Mouse (Mus musculus) Patski (cell line): ENCODE data around the gene Mphosph9. TPM values are rescaled to one million over a fixed set of nuclear protein-coding genes. Genes with fewer than 3 reads are reported as not detected.
"Not testable (repeated sequence)": the region's sequence is repeated elsewhere in the genome, so short reads cannot be mapped to it uniquely, and the experiment has no call there.

ENCODE experiments used
- ATAC-seq: fragments of 100-300 bp; one replicate; pipeline ENCODE4 v1.8.0; 2021
- CTCF ChIA-PET: fragments of 350-600 bp; sonication (Branson Sonifier 250); formaldehyde crosslinking; loops from one replicate; lab custom pipeline; 2022; ENCODE audit warnings: inconsistent platforms; lab: Charles Lee
- POLR2A ChIA-PET: fragments of 350-600 bp; sonication (Branson Sonifier 250); formaldehyde crosslinking; loops from one replicate; lab custom pipeline; 2022; ENCODE audit warnings: antibody characterized with exemption, inconsistent platforms; lab: Charles Lee
- DNase-seq: peaks from one replicate; pipeline ENCODE4 v3.0.0-alpha.2; 2011; ENCODE audit warnings: low read depth, low spot score
- H3K27me3 ChIP-seq: fragments of 371-371 bp; one replicate; pipeline ENCODE4 v1.5.1; 2021
- CTCF ChIP-seq: fragments of 100-300 bp; IDR thresholded peaks from one replicate; pipeline ENCODE4 v1.5.1; 2021
- in situ Hi-C: fragments of 300-500 bp; cut with MboI; formaldehyde crosslinking; loops from 3 replicates; pipeline ENCODE4 v1.11.1; 2018; ENCODE audit warnings: low pct_unique_long_range_greater_than_20kb, mixed read lengths
- polyA plus RNA-seq: library from polyadenylated mRNA; unstranded; gene quantifications from one replicate; pipeline ENCODE4 v1.2.3, GENCODE M21; 2021

Mphosph9 gene
- polyA plus RNA-seq, 1 experiment from 2014 or later = 14.0 TPM

- no peaks in the 10 kb centered on the region for H3K27me3 ChIP-seq
- in situ Hi-C loops = loop anchor here (10.0 kb wide), 1 partner anchor 69 kb away; no protein-coding TSS in a partner anchor
- DNase-seq (no peak), ATAC-seq (no peak)
- ChIA-PET CTCF (no interaction called here), POLR2A (no interaction called here)
- no peak for TF ChIP-seq CTCF
Observed at GRCm38 (mm10) chr5:124315498-124315897, 12.3 kb downstream of the Mphosph9 start.

GRCm38 (mm10) chr5:124310091-124310490 is 17.7 kb downstream of the Mphosph9 start:
- POLR2A ChIA-PET = no interaction called here
- no peaks in the 10 kb centered on the region for H3K27me3 ChIP-seq
- ATAC-seq (no peak), DNase-seq (no peak)
- CTCF ChIA-PET = no interaction called here
- no peak for TF ChIP-seq CTCF
- in situ Hi-C loops = loop anchor here (10.0 kb wide), 1 partner anchor 75 kb away; no protein-coding TSS in a partner anchor

- POLR2A ChIA-PET = interaction anchor here (0.7 kb wide), 1 partner anchor 124 kb away, joined by 3 read pairs; no protein-coding TSS in a partner anchor
Observed at GRCm38 (mm10) chr5:124309155-124309554, 18.6 kb downstream of the Mphosph9 start.

GRCm38 (mm10) chr5:124302853-124303252 is 24.9 kb downstream of the Mphosph9 start:
- not testable (repeated sequence) for ATAC-seq
- DNase-seq = peak; percentile 19
- POLR2A ChIA-PET = interaction anchor here (0.7 kb wide), 1 partner anchor 122 kb away, joined by 3 read pairs; no protein-coding TSS in a partner anchor

More at GRCm38 (mm10) chr5:124309155-124309554, 18.6 kb downstream of the Mphosph9 start:
- ATAC-seq (no peak), DNase-seq (no peak)
- H3K27me3 ChIP-seq = no peaks in the 10 kb centered on the region
- CTCF ChIA-PET = interaction anchor here (0.7 kb wide), 1 partner anchor 10 kb away, joined by 3 read pairs; no protein-coding TSS in a partner anchor
- no peak for TF ChIP-seq CTCF
- in situ Hi-C loops = no loop called here

GRCm38 (mm10) chr5:124300132-124300531 is 27.6 kb downstream of the Mphosph9 start:
- DNase-seq (no peak), ATAC-seq (no peak)
- ChIA-PET POLR2A (no interaction called here), CTCF (interaction anchor here (1.0 to 2.8 kb wide), 5 partner anchors 14 to 155 kb away, joined by 3 to 14 read pairs (median 5); partner anchors contain the start of genes 2810006K23Rik and Mphosph9)
- no peak for TF ChIP-seq CTCF
- no peaks in the 10 kb centered on the region for H3K27me3 ChIP-seq
- in situ Hi-C loops = no loop called here

More at GRCm38 (mm10) chr5:124302853-124303252, 24.9 kb downstream of the Mphosph9 start:
- in situ Hi-C loops, H3K27me3 ChIP-seq: not testable (repeated sequence)
- CTCF ChIA-PET = interaction anchor here (1.0 to 1.2 kb wide), 2 partner anchors 9 to 19 kb away, joined by 3 to 4 read pairs; no protein-coding TSS in a partner anchor

GRCm38 (mm10) chr5:124299307-124299706 is 28.5 kb downstream of the Mphosph9 start:
- ChIA-PET POLR2A (interaction anchor here (0.8 kb wide), 1 partner anchor 21 kb away, joined by 3 read pairs; no protein-coding TSS in a partner anchor), CTCF (interaction anchor here (0.7 to 2.8 kb wide), 7 partner anchors 9 to 137 kb away, joined by 3 to 14 read pairs (median 3); partner anchors contain the start of genes 2810006K23Rik and Mphosph9)
- ATAC-seq, DNase-seq, H3K27me3 ChIP-seq, in situ Hi-C loops: not testable (repeated sequence)
- TF ChIP-seq CTCF = peak; percentile 76

GRCm38 (mm10) chr5:124296475-124296874 is 31.3 kb downstream of the Mphosph9 start:
- DNase-seq = no peak
- CTCF ChIA-PET = interaction anchor here (1.1 to 1.4 kb wide), 3 partner anchors 10 to 185 kb away, joined by 3 to 7 read pairs (median 4); no protein-coding TSS in a partner anchor
- in situ Hi-C loops = no loop called here
- no peaks in the 10 kb centered on the region for H3K27me3 ChIP-seq
- POLR2A ChIA-PET = no interaction called here
- TF ChIP-seq CTCF = no peak
- ATAC-seq = no peak

GRCm38 (mm10) chr5:124293967-124294366 is 33.8 kb downstream of the Mphosph9 start:
- ATAC-seq (no peak), DNase-seq (no peak)
- CTCF ChIA-PET = interaction anchor here (1.2 to 1.8 kb wide), 2 partner anchors 9 to 131 kb away, joined by 3 to 6 read pairs; no protein-coding TSS in a partner anchor
- POLR2A ChIA-PET = interaction anchor here (0.8 kb wide), 1 partner anchor 8 kb away, joined by 4 read pairs; no protein-coding TSS in a partner anchor
- in situ Hi-C loops = no loop called here
- H3K27me3 ChIP-seq = no peaks in the 10 kb centered on the region
- TF ChIP-seq CTCF = no peak

GRCm38 (mm10) chr5:124290216-124290615 is 37.6 kb downstream of the Mphosph9 start:
- no peak for TF ChIP-seq CTCF
- ATAC-seq (no peak), DNase-seq (no peak)
- in situ Hi-C loops = no loop called here
- ChIA-PET CTCF (no interaction called here), POLR2A (interaction anchor here (1.1 kb wide), 1 partner anchor 13 kb away, joined by 3 read pairs; no protein-coding TSS in a partner anchor)
- H3K27me3 ChIP-seq = no peaks in the 10 kb centered on the region

GRCm38 (mm10) chr5:124287616-124288247 is 40.0 kb downstream of the Mphosph9 start:
- no peak for ATAC-seq
- peak; percentile 38 for TF ChIP-seq CTCF
- in situ Hi-C loops = no loop called here

More at GRCm38 (mm10) chr5:124287616-124288247, 40.0 kb downstream of the Mphosph9 start:
- H3K27me3 ChIP-seq = no peaks in the 10 kb centered on the region
- POLR2A ChIA-PET = interaction anchor here (0.6 kb wide), 1 partner anchor 36 kb away, joined by 6 read pairs; no protein-coding TSS in a partner anchor
- CTCF ChIA-PET = interaction anchor here (2.5 to 4.3 kb wide), 2 partner anchors 8 to 12 kb away, joined by 7 to 14 read pairs; no protein-coding TSS in a partner anchor
- no peak for DNase-seq
